Mouse (Mus musculus) liver, postnatal 0 days (tissue): ENCODE measurements around the gene Zdhhc6. TPM values are rescaled to one million over a fixed set of nuclear protein-coding genes. Genes with fewer than 3 reads are reported as not detected.

Experiments used
- ATAC-seq: fragments of 200-750 bp; cut with Nextera tagmentation; 2 replicates; pipeline ENCODE4 v1.8.0; 2017; ENCODE audit warnings: mild to moderate bottlenecking, moderate library complexity
- DNase-seq: peaks from one replicate; pipeline ENCODE4 v3.0.0-alpha.2; 2016
- H3K27ac ChIP-seq: fragments of 300-500 bp; sonication (generic); 2 replicates; pipeline ENCODE4 v1.5.1; 2014; ENCODE audit warnings: antibody characterized with exemption, moderate library complexity, mild to moderate bottlenecking, low read depth
- H3K27me3 ChIP-seq: fragments of 300-500 bp; sonication (generic); 2 replicates; pipeline ENCODE4 v1.6.1; 2014; ENCODE audit warnings: low read length, control low read depth, mixed read lengths; ENCODE audit not compliant: insufficient read depth
- H3K36me3 ChIP-seq: fragments of 300-500 bp; sonication (generic); replicated peaks from 2 replicates; pipeline ENCODE4 v1.6.1; 2014; ENCODE audit warnings: mild to moderate bottlenecking, control low read depth, low read length, moderate library complexity, mixed read lengths; ENCODE audit not compliant: insufficient read depth
- H3K4me1 ChIP-seq: fragments of 300-500 bp; sonication (generic); 2 replicates; pipeline ENCODE4 v1.6.1; 2014; ENCODE audit warnings: antibody characterized with exemption, mild to moderate bottlenecking, control low read depth; ENCODE audit not compliant: insufficient read depth
- H3K4me2 ChIP-seq: fragments of 300-500 bp; sonication (generic); 2 replicates; pipeline ENCODE4 v1.6.1; 2014; ENCODE audit warnings: low read depth, mild to moderate bottlenecking, low read length, moderate library complexity, mixed read lengths
- H3K4me3 ChIP-seq: fragments of 300-500 bp; sonication (generic); 2 replicates; pipeline ENCODE4 v1.5.1; 2014; ENCODE audit warnings: low read depth, low read length
- H3K9ac ChIP-seq: fragments of 300-500 bp; sonication (generic); replicated peaks from 2 replicates; pipeline ENCODE4 v1.6.1; 2014; ENCODE audit warnings: mild to moderate bottlenecking, moderate library complexity
- H3K9me3 ChIP-seq: fragments of 300-500 bp; sonication (generic); 2 replicates; pipeline ENCODE4 v1.6.1; 2016; ENCODE audit warnings: mild to moderate bottlenecking, control low read depth, low read length, mixed read lengths
- CTCF ChIP-seq: sonication (generic); IDR thresholded peaks from 2 replicates; pipeline ENCODE4 v1.5.1; 2016; ENCODE audit warnings: antibody characterized with exemption, low read depth
- EP300 ChIP-seq: IDR thresholded peaks from 2 replicates; pipeline ENCODE4 v1.6.1; 2016; ENCODE audit warnings: antibody characterized with exemption, low read depth, mild to moderate bottlenecking
- WGBS: fragments of 180-500 bp; shearing (Covaris S2); extraction: QIAGEN DNeasy Blood & Tissue Kit; methylation state at CpG from one replicate; pipeline ENCODE4 v1.1.7; 2014; ENCODE audit not compliant: insufficient replicate concordance; 5-methylcytosine and 5-hydroxymethylcytosine counted together
- polyA plus RNA-seq: library from polyadenylated mRNA; unstranded; fragments of >200 nt; fragmentation: Nextera tagmentation; extraction: Ambion mirVana; gene quantifications from 2 replicates; pipeline ENCODE4 v1.2.1, GENCODE M21; 2015

Zdhhc6 gene
- polyA plus RNA-seq, 1 experiment from 2014 or later = 49.0 TPM

DNA sequence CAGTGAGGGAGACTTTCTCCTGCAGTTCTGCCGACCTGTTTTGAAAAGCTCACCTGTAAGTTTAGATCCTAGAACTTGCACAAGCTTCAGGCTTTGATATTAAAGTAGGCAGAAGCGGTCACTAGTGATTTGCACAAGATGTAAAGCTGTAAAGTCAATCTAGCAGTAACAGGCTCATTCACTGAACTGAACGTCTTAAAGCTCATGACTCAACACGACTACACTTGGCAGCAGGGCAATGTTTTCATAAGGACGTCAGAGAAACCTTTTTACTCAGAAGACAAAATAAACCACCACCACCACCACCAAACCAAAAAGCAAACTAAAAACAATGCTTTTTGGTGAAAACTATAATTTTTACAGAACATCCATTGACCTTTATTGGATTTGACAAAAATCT, 17.9 kb downstream of the Zdhhc6 start:
- DNase-seq (no peak), ATAC-seq (no peak)
- no peak for TF ChIP-seq CTCF
- no peak for TF ChIP-seq EP300
- Histone ChIP-seq H3K4me3 (no peak overlapping the region), H3K9me3 (no peaks in the 10 kb centered on the region), H3K4me1 (peaks cover 3% of the 10 kb centered on the region), H3K36me3 (peaks cover 77% of the 10 kb centered on the region), H3K27me3 (no peaks in the 10 kb centered on the region), H3K9ac (no peak overlapping the region), H3K27ac (no peak overlapping the region), H3K4me2 (no peak overlapping the region)
- 77% methylated on average over 5 of the region's 5 CpGs for WGBS

GRCm38 (mm10) chr19:55297489-55297888, 18.3 kb downstream of the Zdhhc6 start:
- ATAC-seq = no peak
- no peak for TF ChIP-seq EP300
- TF ChIP-seq CTCF = no peak
- peaks cover 79% of the 10 kb centered on the region for H3K36me3 ChIP-seq

DNA sequence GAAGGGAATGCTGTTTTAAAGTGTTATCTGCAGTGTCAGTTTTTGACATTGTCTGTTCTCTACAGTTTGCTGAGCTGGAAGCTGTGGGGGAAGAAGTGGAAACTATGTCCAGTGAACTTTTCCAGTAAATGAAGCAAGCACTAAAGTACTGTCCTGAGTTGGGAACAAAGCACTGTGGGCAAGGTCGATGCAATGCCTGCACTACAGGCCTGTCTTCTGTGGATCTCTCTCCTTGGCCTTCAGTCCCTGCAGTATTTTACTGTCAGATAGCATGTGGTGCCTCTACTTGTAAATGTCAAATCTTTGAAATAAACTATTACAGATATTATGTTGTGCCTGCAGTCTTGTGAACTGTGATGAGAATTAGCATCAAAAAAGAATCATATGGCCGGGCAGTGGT, 19.5 kb downstream of the Zdhhc6 start:
- H3K9ac ChIP-seq = no peak overlapping the region
- ATAC-seq (no peak), DNase-seq (no peak)
- H3K27me3 ChIP-seq = no peaks in the 10 kb centered on the region
- 85% methylated on average over 2 of the region's 2 CpGs for WGBS
- H3K36me3 ChIP-seq = peaks cover 77% of the 10 kb centered on the region
- TF ChIP-seq EP300 (no peak), CTCF (no peak)
- H3K9me3 ChIP-seq = no peaks in the 10 kb centered on the region
- H3K4me1 ChIP-seq = peaks cover 6% of the 10 kb centered on the region
- H3K4me2 ChIP-seq = no peak overlapping the region
- H3K4me3 ChIP-seq = no peak overlapping the region
- H3K27ac ChIP-seq = peak overlapping the region; percentile 48; the same call in 1 of the 2 replicates

More at GRCm38 (mm10) chr19:55297489-55297888, 18.3 kb downstream of the Zdhhc6 start:
- peaks cover 6% of the 10 kb centered on the region for H3K4me1 ChIP-seq
- 84% methylated on average over 2 of the region's 2 CpGs for WGBS
- H3K4me3 ChIP-seq = no peak overlapping the region
- no peak overlapping the region for H3K4me2 ChIP-seq
- no peak overlapping the region for H3K9ac ChIP-seq
- H3K9me3 ChIP-seq = no peaks in the 10 kb centered on the region
- no peak overlapping the region for H3K27ac ChIP-seq
- no peaks in the 10 kb centered on the region for H3K27me3 ChIP-seq
- no peak for DNase-seq

- 64% methylated on average over 3 of the region's 3 CpGs for WGBS
- Histone ChIP-seq H3K4me2 (no peak overlapping the region), H3K4me3 (no peak overlapping the region), H3K27me3 (no peaks in the 10 kb centered on the region), H3K36me3 (peaks cover 78% of the 10 kb centered on the region), H3K9me3 (no peaks in the 10 kb centered on the region), H3K4me1 (peaks cover 6% of the 10 kb centered on the region), H3K27ac (no peak overlapping the region), H3K9ac (no peak overlapping the region)
- no peak for TF ChIP-seq CTCF
- TF ChIP-seq EP300 = no peak
- DNase-seq = no peak
- no peak for ATAC-seq
These were observed 20.3 kb downstream of the Zdhhc6 start for GRCm38 (mm10) chr19:55295556-55295955.

GRCm38 (mm10) chr19:55295075-55295474, 20.8 kb downstream of the Zdhhc6 start:
- ATAC-seq = no peak

GRCm38 (mm10) chr19:55293175-55293574, 22.7 kb downstream of the Zdhhc6 start:
- Histone ChIP-seq H3K4me2 (no peak overlapping the region), H3K9me3 (no peaks in the 10 kb centered on the region), H3K36me3 (peaks cover 92% of the 10 kb centered on the region), H3K4me1 (peaks cover 6% of the 10 kb centered on the region), H3K27ac (peak overlapping the region; percentile 26; the same call in 1 of the 2 replicates), H3K9ac (no peak overlapping the region), H3K27me3 (no peaks in the 10 kb centered on the region), H3K4me3 (no peak overlapping the region)
- no peak for TF ChIP-seq EP300
- 26% methylated on average over 4 of the region's 4 CpGs for WGBS
- no peak for DNase-seq
- no peak for ATAC-seq

More at GRCm38 (mm10) chr19:55295075-55295474, 20.8 kb downstream of the Zdhhc6 start:
- H3K27me3 ChIP-seq = no peaks in the 10 kb centered on the region
- H3K27ac ChIP-seq = no peak overlapping the region
- TF ChIP-seq CTCF (no peak), EP300 (peak; percentile 21; the same call in 1 of the 2 replicates)
- WGBS = 58% methylated on average over 9 of the region's 9 CpGs
- H3K36me3 ChIP-seq = peaks cover 78% of the 10 kb centered on the region
- H3K9me3 ChIP-seq = no peaks in the 10 kb centered on the region
- peaks cover 6% of the 10 kb centered on the region for H3K4me1 ChIP-seq
- no peak overlapping the region for H3K4me3 ChIP-seq
- DNase-seq = no peak
- H3K4me2 ChIP-seq = no peak overlapping the region
- H3K9ac ChIP-seq = no peak overlapping the region
